Mouse (Mus musculus): ENCODE results near the gene Ube2d3.

The Ube2d3 gene

GRCm38 (mm10) chr3:135437758-135438495 lies at the start of gene Ube2d3:
Ube2d3 (plus strand) TSS chr3:135438149.
- in situ Hi-C loops (cut with MboI) = no loop called here

- in situ Hi-C loops (cut with MboI) = no loop called here
Observed at GRCm38 (mm10) chr3:135393186-135393585, 44.8 kb upstream of the Ube2d3 start.

- in situ Hi-C loops (cut with MboI) = no loop called here
Observed at GRCm38 (mm10) chr3:135395085-135395484, 42.9 kb upstream of the Ube2d3 start.

- in situ Hi-C loops (cut with MboI) = no loop called here
Observed at GRCm38 (mm10) chr3:135396081-135396480, 41.9 kb upstream of the Ube2d3 start.

GRCm38 (mm10) chr3:135397112-135397511 lies 40.8 kb upstream of the Ube2d3 start:
- in situ Hi-C loops (cut with MboI) = no loop called here

GRCm38 (mm10) chr3:135402201-135402658 lies 35.7 kb upstream of the Ube2d3 start:
- in situ Hi-C loops (cut with MboI) = no loop called here

- in situ Hi-C loops (cut with MboI) = no loop called here
Observed at GRCm38 (mm10) chr3:135403211-135403610, 34.7 kb upstream of the Ube2d3 start.

GRCm38 (mm10) chr3:135403856-135404255 lies 34.1 kb upstream of the Ube2d3 start:
- in situ Hi-C loops (cut with MboI) = no loop called here

- in situ Hi-C loops (cut with MboI) = no loop called here
Observed at GRCm38 (mm10) chr3:135404599-135404998, 33.4 kb upstream of the Ube2d3 start.

GRCm38 (mm10) chr3:135407351-135407750 lies 30.6 kb upstream of the Ube2d3 start:
- in situ Hi-C loops (cut with MboI) = no loop called here

GRCm38 (mm10) chr3:135409219-135409618 lies 28.7 kb upstream of the Ube2d3 start:
- in situ Hi-C loops (cut with MboI) = no loop called here

- in situ Hi-C loops (cut with MboI) = no loop called here
Observed at GRCm38 (mm10) chr3:135411056-135411455, 26.9 kb upstream of the Ube2d3 start.

- in situ Hi-C loops (cut with MboI) = no loop called here
Observed at GRCm38 (mm10) chr3:135411824-135412223, 26.1 kb upstream of the Ube2d3 start.

- in situ Hi-C loops (cut with MboI) = no loop called here
Observed at GRCm38 (mm10) chr3:135417245-135417644, 20.7 kb upstream of the Ube2d3 start.

GRCm38 (mm10) chr3:135417799-135418198 lies 20.1 kb upstream of the Ube2d3 start:
- in situ Hi-C loops (cut with MboI) = no loop called here

- in situ Hi-C loops (cut with MboI) = no loop called here
Observed at GRCm38 (mm10) chr3:135420542-135421309, 17.2 kb upstream of the Ube2d3 start.

- in situ Hi-C loops (cut with MboI) = no loop called here
Observed at GRCm38 (mm10) chr3:135421310-135421594, 16.7 kb upstream of the Ube2d3 start.

GRCm38 (mm10) chr3:135422232-135422855 lies 15.6 kb upstream of the Ube2d3 start:
- in situ Hi-C loops (cut with MboI) = no loop called here

- in situ Hi-C loops (cut with MboI) = no loop called here
Observed at GRCm38 (mm10) chr3:135422856-135423607, 14.9 kb upstream of the Ube2d3 start.

GRCm38 (mm10) chr3:135423608-135424212 lies 14.2 kb upstream of the Ube2d3 start, which contains the start of gene Cisd2:
Cisd2 (minus strand) TSS chr3:135423925.
- in situ Hi-C loops (cut with MboI) = no loop called here

GRCm38 (mm10) chr3:135436901-135437616 lies 890 bp upstream of the Ube2d3 start:
- in situ Hi-C loops (cut with MboI) = no loop called here

Measured in mature B cell (primary cell).